Mouse (Mus musculus): ENCODE measurements around the gene Gm36210. TPM values are rescaled to one million over a fixed set of nuclear protein-coding genes. Genes with fewer than 3 reads are reported as not detected.

Gm36210 gene
- total RNA-seq, 2 experiments from 2014 or later, result 0.41 to 0.44 TPM

DNA sequence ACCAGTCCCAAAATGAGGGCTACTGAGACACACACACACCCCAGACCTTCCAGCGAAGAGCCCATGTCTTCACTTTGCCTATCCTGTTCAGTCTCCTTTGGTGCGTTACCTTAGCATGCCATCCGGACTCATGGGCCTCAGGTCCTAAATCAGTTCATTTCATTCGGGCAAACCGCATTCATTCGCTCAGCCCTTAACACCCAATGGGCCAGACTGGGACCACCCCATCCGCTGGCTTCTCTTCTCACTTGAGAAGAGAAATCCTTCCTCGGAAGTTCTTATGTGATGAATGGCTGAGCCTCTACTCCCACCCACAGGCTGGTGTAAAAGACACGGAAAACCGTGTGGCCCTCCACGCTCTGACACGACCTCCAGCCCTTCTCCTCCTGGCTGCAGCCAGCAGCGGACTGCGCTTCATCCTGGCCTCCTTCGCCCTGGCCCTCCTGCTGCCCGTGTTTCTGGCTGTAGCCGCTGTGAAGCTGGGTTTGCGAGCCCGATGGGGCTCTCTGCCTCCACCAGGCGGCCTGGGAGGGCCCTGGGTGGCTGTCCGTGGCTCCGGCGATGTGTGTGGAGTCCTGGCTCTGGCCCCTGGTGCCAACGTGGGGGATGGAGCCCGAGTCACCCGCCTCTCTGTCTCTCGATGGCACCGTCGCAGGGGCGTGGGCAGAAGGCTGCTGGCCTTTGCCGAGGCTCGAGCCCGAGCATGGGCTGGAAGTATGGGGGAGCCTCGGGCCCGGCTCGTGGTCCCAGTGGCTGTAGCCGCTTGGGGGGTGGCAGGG lies 17.5 kb upstream of the Gm36210 start:
- DNase-seq (ENCODE audit: low spot score in 2 of 2), result peak; percentile 60 to 65

DNA sequence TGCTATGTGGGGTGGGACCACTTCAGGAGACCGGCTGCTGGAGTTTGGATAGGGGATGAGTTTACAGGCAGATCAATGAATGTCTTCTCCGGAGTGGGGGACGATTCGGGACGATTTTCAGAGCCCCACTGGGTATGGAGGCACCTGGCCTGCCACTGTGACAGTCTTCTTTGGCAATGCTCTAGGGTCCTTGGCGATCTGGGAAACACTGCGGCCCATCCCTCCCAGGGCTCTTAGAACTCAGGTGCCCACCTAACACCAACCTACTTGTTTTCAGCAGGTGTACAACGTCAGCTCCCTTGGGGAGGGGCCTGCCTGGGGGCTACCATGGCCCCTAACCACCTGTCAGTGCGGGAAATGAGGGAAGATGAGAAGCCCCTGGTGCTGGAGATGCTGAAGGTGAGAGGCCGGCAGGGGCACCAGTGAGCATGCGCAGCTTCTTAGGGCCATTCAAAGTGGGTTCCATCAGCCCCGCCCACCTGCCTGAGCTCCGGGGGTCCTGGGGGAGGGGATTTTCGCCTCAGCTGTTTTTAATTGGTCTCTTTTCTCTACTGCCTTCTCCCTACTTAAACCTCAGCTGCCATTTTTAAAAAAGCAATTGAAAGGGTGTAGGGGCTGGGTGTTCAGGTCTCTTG lies 16.7 kb upstream of the Gm36210 start:
- peak; percentile 81 to 90 for DNase-seq (ENCODE audit: low spot score in 2 of 2)

DNA sequence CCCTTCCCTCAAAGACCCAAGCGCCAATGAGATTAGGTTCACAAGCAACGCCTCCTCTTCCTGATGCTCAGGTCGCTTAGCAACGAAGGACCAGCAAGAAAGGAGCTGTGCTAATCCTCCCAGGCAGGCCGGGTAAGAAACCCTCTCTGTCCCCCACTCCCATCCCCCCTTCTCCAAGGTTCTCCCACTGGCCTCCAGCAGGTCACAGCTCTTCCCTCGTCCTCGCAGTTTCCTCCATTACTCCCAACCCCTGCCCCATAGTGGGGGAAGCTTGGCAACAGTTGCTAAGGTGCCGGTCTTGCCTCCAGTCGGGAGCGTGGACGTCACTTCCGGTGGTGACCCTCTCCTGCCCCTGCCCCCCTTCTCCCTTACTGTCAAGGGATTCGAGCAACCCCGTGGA lies 16.2 kb upstream of the Gm36210 start:
- peak; percentile 89 to 90 for DNase-seq (ENCODE audit: low spot score in 2 of 2)

DNA sequence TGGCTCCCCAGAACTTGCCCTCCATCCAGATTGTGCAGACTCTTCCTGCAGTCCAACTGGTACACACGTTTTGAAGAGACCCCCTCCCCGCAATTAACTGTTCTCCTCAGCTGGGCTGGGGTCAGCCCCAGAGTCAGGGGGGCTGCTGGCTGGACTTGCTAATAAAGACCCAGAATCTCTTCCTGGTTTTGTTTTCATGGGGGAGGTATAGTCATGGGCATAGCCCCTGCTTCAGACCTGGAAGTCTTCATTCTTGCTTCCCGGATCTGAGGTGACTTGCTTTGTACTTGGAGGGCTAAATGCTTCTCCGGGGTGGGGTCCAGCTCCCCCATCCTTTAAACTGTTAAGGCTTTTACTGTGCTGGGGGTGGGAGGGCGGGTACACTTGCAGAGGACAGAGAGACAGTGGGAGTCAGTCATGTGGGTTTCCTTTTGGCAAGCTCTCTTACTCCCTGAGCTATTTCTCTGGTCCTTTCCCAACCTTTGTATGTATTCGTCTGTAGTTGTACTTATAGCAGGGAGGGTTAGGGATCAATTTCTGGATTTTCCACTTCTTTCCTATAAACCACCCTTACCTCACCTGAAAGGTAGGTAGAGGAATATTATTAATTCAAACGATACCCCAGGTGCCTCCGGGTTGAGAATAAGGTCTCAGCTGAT lies 15.6 kb upstream of the Gm36210 start, which contains the start of gene Nat14:
TSS of gene Nat14 (plus strand) at position 205 of the 659 bp plus-strand sequence.
- no peak for DNase-seq (ENCODE audit: low spot score in 2 of 2)

DNA sequence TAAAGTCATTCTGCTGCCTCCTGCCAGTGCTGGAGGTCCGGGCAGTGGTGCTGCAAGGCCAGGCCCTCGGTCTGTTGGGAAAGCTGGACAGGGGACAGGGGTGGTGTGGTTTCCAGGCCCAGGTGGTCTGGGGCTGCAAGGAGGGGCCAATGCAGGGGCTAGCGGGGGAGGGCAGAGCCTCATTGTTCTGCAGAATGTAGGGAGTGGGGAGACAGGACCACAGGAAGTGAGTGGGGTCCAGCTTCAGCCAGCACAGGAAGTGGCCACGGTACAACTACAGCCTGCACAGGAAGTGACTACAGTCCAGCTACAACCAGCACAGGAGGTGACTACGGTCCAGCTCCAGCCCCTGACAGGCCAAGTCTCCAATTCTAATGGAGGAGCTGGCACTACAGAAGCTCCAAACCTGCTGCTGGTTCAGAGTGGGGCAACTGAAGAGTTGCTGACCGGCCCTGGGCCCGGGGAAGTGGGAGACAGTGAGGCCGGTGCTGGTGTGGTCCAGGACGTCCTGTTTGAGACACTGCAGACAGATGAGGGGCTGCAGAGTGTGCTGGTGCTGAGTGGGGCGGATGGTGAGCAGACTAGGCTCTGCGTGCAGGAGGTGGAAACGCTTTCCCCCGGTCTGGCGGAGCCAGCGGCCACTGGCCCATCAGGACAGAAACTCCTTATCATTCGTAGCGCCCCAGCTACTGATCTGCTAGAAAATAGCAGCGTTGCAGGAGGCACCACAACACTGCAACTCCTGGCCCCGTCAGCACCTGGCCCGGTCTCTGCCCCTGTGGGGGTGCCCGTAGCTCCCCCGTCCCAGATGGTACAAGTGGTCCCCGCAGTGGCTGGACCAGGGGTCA lies 14.9 kb upstream of the Gm36210 start:
- DNase-seq (ENCODE audit: low spot score in 2 of 2), result no peak

DNA sequence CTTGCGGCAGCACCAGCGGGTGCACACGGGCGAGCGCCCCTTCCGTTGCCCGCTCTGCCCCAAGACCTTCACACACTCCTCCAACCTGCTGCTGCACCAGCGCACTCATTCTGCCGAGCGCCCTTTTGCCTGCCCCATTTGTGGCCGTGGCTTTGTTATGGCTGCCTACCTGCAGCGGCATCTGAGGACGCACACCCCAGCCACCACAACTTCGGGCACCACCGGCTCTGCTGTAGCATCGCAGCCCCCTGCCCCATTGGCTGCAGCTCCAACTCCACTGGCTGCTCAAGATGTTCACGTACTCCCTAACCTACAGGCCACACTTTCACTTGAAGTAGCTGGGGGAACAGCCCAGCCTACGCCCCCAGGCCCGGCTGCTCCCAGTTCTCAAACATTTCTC lies 14.2 kb upstream of the Gm36210 start:
- no peak for DNase-seq (ENCODE audit: low spot score in 2 of 2)

DNA sequence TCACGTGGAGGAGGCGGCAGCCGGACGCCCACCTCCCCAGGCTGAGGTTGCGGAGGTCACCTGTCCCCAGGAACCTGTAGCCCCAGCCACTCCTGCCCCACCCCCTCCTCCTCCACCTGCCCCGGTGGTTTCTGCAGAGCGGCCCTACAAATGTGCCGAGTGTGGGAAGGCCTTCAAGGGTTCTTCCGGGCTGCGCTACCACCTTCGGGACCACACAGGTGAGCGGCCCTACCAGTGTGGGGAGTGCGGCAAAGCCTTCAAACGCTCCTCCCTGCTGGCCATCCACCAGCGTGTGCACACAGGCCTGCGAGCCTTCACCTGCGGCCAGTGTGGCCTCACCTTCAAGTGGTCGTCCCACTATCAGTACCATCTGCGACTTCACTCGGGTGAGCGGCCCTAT lies 13.7 kb upstream of the Gm36210 start:
- DNase-seq (ENCODE audit: low spot score in 2 of 2), result no peak

DNA sequence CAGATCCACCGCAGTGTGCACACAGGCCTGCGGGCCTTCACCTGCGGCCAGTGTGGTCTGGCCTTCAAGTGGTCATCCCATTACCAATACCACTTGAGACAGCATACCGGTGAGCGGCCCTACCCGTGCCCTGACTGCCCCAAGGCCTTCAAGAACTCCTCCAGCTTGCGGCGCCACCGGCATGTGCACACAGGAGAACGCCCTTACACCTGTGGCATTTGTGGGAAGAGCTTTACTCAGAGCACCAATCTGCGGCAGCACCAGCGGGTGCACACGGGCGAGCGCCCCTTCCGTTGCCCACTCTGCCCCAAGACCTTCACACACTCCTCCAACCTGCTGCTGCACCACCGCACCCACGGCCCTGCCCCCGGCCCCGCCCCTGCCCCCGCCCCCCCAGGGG lies 12.8 kb upstream of the Gm36210 start:
- DNase-seq (ENCODE audit: low spot score in 2 of 2), result no peak

DNA sequence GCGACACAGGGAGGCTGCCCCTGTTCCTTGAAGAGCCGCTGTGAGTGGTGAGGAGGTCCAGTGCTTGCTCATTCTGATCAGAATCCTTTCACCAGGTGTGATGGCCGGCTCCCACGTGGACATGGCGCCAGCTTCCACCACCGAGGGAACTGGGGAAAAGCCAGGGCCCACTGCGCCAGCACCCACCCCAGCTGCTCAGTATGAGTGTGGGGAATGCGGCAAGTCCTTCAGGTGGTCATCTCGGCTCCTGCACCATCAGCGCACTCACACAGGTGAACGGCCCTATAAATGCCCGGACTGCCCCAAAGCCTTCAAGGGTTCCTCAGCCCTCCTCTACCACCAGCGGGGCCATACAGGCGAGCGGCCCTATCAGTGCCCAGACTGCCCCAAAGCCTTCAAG lies 12.4 kb upstream of the Gm36210 start:
- no peak for DNase-seq (ENCODE audit: low spot score in 2 of 2)

DNA sequence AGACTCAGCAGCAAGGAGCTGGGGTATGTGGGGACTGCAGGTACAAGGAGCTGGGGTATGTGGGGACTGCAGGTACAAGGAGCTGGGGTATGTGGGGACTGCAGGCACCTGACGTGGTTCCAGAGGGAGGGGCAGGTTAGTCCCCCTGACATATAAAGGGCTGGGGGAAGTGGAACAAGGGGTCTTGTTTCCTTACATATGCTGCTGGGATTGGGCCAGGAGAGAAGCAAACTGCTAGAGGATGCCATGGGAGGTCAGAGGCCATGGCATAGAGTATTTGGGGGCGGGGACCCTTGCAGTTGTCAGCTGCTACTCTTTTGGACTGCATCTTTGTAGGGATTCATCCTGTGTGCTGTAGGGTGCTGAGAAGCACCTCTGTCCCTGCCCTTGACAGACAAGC lies 11.2 kb upstream of the Gm36210 start:
- DNase-seq (ENCODE audit: low spot score in 2 of 2), result no peak

DNA sequence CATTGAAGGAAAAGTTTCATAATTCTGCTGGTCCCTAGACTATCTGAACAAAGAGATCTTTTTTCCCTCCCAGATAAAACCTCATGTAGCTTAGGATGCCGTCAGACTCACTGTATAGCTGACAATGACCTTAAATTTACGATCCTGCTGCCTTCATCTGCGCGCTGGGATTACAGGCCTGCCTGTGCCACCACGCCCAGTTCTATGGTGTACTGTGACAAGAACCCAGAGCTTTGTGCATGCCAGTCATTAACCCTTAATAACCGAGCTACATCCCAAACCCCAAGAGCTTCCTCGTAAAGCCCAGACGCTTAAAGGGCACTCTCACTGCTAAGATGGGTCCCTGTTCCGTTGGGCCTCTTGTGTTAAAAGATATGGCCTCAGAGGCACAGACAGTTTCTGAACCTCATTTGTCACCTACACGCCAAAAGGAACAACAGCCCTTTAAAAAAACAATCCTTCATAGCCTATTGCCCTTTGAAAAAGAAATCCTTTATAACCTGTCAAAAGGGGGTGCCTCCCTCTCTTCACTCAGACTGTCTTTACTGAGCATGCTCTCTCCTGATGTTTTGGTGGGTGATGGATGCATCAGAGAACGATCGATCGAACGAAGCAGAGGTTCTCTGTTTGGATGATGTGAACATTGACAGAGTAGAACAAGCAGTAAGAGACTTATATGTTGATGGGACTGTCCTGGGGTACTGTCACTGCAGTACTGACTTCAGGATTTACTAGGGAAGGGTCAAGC lies 9.5 kb upstream of the Gm36210 start:
- peak; percentile 58 to 59 for DNase-seq (ENCODE audit: low spot score in 2 of 2)

DNA sequence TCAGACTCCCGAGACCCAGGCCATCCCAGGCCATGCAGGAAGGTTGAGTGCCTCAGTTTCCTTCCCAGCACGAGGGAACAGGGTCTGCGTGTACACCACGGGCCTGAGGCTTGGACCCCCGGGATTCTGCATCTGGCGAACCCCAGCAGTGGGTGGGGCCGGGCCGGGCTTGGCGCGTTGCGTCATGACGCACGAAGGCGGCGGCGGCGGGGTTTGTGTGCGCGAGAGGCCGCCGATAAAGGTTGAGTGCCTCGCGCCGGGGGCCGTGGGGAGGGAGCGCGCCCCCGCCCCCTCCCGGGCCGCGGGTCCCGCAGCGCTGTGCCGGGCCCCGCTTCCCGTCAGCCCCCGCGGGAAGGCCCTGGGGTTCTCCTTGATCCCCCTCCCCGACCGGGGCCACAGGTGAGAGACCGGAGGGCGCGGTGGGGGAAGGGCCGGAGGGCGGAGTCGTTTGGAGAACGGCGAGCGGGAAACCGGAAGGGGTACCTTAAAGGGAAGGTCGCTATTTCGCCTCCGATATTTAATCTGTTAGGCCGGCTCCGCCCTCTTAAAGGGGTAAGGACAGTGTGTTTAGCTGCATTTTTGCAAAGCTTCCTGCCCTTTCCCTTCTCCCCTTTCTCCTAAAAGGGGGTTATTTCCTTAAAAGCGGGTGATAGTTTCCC lies 8.8 kb upstream of the Gm36210 start, which contains the start of gene Zfp628:
TSS of gene Zfp628 (plus strand) at position 211 of the 659 bp plus-strand sequence.
- DNase-seq (ENCODE audit: low spot score in 2 of 2), result peak; percentile 96 to 97

DNA sequence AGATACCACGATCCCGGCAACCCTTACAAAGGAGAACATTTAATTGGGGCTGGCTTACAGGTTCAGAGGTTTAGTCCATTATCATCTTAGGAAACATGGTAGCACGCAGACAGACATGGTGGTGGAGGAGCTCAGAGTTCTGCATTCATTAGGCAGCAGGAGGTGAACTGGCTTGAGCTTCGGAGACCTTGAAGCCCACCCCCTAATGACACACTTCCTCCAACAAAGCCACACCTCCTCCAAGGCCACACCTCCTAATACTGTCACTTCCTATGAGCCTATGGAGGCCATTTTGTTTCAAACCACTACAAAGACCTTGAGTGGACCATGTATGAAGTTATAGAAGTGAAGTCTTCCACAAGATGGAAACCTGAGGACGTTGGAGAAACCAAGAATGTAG lies 5.9 kb upstream of the Gm36210 start:
- no peak for DNase-seq (ENCODE audit: low spot score in 2 of 2)

DNA sequence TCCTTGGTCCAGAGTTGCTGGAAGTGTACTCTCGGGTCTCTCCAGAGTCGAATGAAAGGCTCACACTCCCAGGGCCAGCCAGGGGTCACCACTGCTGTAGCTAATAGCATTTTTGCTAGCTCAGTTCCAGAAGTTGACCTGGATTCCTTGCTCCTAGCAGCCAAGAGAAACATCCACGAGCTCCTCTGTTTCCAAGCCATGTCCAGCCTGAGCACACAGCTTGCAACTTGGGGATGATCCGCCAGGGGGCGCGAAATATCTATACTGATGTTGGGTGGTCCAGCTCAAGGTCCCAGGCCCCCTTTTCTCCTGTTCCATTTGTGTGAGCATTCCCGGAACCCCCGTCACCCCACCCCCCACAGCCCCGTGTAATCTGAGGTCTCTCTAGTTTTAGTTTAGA lies 5.2 kb upstream of the Gm36210 start:
- peak in 1 of 2 experiments; percentile 65 for DNase-seq (ENCODE audit: low spot score in 2 of 2)

DNA sequence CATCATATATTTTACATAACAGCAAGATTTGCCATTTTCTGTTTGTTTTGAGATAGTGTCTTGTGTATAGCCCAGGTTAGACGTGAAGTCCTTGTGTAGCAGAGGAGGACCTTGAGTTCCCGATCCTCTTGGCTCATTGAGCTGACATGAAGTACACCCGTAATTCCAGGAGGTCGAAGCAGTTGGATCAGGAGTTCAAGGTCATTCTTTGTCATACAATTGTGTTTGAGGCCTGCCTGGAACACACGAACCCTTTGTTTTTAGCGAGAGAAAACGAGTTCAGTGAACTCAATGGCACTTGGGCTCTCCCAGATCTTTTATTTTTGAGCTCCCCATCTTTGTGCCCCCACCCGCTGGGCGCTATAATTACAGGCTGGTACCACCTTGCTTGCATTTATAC lies 3.9 kb downstream of the Gm36210 start:
- DNase-seq (ENCODE audit: low spot score in 2 of 2), result no peak

DNA sequence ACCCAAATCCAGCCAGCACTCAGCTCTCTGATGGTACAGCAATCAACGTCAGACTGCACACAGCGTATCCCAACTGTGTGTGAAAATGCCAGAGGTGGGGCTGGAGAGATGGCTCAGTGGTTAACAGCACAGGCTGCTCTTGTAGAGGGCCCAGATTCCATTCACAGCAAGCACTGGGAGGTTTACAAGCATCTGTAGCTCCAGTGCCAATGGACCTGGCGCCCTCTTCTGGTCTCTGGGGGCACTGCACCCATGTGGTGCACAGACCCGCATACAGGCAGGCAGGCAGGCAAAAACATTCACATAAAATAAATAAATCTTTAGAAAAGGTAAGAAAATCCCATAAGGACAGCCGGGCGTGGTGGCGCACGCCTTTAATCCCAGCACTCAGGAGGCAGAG lies 5.1 kb downstream of the Gm36210 start:
- DNase-seq (ENCODE audit: low spot score in 2 of 2), result no peak

DNA sequence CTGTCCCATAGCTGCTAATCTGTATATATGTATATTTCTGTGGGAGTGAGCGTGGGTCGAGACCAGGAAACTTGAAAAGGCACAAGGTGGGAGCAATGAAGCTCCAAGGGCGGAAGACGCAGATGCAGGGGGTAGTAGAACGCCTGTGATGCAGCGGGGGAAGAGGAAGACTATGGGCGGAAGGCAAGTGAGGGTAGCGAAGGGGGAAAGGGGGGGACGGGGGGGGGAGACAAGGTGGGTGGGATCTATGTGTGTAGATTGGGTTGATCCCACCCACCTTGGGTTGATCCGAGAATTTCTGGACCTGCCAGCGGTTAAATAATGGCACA lies 5.8 kb downstream of the Gm36210 start:
- no peak for DNase-seq (ENCODE audit: low spot score in 2 of 2)

DNA sequence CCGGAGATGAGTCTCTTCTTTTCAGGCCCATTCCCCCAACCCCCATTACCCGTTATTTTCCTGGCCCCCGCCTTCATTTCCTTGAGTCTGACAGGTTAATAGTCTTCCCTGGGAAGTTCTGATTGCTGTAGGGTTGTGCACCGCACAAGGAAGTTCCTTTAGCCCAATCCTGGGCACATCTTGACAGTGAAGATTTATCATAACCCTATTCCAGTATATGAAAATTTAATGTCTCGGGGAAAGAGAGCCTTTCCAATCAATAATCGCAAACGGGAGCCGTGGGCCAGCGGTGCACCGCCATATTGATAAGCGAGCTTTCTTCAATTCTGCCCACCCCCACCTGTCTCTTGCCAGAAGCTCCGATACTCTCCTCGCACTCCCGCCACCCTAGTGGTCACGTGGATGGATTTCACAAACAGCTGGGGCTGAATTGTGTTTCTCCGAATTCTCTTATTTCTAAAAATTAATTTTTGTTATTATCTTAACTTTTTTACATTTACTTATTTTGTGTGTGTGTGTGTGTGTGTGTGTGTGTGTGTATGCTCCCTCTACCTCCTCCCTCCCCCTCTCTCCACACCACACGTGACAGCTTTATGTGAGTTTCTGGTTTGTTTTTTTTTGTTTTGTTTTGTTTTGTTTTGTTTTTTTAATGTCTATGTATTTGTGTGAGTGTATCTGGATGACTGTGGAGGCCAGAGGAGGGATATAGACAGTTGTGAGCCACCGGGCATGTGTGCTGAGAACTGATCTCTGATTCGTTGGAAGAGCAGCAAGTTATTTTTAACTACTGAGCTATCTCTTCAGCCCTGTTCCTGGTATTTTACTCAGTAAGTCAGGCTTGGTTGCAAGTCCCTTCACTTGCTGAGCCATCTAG lies 6.4 kb downstream of the Gm36210 start:
- DNase-seq (ENCODE audit: low spot score in 2 of 2), result no peak
